Mouse (Mus musculus) left cerebral cortex, postnatal 4 days (tissue): ENCODE results near the gene Utrn. TPM values are rescaled to one million over a fixed set of nuclear protein-coding genes. Genes with fewer than 3 reads are reported as not detected.

Source experiments
- DNase-seq: peaks from one replicate; pipeline ENCODE4 v3.0.0-alpha.2; 2022
- intact Hi-C: fragments of 180-260 bp; cut with DNase I; formaldehyde crosslinking; loops from one replicate; pipeline ENCODE4 v1.15.1; 2025
- total RNA-seq, 2 experiments: library from RNA; stranded (reverse); gene quantifications; 2 replicates each; pipeline ENCODE4 v1.2.3; 2021

Gene Utrn
- total RNA-seq, 2 experiments from 2014 or later = 32.1 to 34.6 TPM

GRCm38 (mm10) chr10:12841497-12841896 lies 27.7 kb downstream of the Utrn start:
- DNase-seq = no peak
- intact Hi-C loops = no loop called here

DNA sequence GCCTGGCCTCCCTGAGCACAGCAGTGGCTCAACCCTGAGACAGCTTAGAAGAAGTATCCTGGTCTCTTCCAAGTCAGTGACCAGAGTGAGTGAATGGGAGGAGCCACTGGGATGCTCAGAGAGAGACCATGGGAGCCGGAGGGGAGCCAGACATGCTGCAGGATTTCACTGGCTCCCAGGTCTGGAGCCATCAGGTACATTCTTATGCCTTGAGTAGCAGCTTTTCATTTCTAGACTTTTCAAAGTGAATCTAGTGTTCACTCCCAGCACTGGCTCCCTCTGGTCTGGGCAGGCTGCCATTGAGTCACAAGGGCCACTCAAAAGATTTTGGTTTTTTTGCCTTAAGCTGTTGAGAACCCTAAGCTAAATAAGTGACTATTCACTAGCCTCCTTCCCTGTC lies 31.5 kb downstream of the Utrn start:
- intact Hi-C loops = no loop called here
- peak; percentile 38 for DNase-seq

- DNase-seq = no peak
- intact Hi-C loops = no loop called here
Measured at GRCm38 (mm10) chr10:12836048-12836816, 32.9 kb downstream of the Utrn start.

DNA sequence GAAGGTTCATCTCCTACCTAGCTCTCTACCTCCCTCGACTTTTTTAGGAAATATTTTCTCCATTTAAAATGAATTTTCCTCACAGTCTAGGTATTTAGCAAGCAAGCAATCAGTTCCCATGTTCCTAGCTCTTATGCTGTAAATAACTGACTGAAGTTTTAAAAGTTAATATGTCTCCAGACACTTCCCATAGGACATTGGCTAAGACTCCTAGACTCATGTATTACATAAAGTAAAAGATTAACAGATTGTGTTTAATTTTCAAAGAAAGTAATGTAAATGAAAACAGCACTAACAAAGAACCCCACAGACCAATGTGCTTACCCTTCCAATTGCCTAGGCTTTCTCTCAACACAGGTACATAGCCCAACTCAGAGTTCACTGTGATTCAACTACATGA lies 35.0 kb downstream of the Utrn start:
- intact Hi-C loops = no loop called here
- no peak for DNase-seq

GRCm38 (mm10) chr10:12832163-12832562 lies 37.0 kb downstream of the Utrn start:
- no peak for DNase-seq

DNA sequence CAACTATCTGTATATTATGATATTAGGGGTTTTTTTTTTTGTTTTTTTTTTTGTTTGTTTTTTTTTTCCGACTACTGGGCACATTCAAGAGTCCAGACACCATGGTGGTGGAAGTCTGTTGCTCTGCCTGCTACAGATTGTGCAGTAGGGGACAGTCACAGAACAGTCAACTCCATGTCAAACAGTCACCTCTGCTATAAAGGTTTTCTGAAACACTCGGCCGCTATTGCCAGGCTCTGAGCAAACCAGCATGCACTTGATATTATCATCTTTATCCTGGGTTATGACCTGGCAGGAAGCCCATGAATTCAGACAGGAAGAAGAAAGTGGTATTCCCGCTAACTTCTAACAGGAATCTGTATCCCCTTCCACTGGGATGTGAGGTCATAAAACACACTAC lies 41.4 kb downstream of the Utrn start:
- intact Hi-C loops = no loop called here
- DNase-seq = no peak

More at GRCm38 (mm10) chr10:12832163-12832562, 37.0 kb downstream of the Utrn start:
- intact Hi-C loops = no loop called here

DNA sequence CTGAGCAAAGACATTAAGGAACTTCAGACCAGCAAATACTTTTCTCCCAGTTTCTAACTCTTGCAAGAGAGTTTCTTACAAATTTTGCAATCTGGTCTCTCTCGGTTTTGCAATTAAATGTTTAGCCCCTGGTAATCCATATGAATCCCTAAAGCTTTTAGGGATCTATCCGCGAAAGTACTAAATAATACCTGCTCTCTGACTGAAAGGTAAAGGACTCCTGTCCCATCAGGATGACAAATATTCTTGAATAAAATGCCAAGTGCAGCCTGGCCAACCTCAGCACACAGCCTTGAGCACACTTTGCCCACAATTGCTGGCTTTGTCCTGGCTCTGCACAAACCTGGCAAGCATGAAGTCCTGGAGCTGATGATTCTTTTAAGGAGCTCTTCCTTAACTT lies 41.9 kb downstream of the Utrn start:
- intact Hi-C loops = no loop called here
- DNase-seq = no peak

- DNase-seq = peak; percentile 73
- intact Hi-C loops = no loop called here
Measured at GRCm38 (mm10) chr10:12826760-12827281, 42.3 kb downstream of the Utrn start.

GRCm38 (mm10) chr10:12824386-12824785 lies 44.8 kb downstream of the Utrn start:
- DNase-seq = no peak
- intact Hi-C loops = no loop called here

GRCm38 (mm10) chr10:12823437-12824219 lies 45.5 kb downstream of the Utrn start:
- intact Hi-C loops = no loop called here

DNA sequence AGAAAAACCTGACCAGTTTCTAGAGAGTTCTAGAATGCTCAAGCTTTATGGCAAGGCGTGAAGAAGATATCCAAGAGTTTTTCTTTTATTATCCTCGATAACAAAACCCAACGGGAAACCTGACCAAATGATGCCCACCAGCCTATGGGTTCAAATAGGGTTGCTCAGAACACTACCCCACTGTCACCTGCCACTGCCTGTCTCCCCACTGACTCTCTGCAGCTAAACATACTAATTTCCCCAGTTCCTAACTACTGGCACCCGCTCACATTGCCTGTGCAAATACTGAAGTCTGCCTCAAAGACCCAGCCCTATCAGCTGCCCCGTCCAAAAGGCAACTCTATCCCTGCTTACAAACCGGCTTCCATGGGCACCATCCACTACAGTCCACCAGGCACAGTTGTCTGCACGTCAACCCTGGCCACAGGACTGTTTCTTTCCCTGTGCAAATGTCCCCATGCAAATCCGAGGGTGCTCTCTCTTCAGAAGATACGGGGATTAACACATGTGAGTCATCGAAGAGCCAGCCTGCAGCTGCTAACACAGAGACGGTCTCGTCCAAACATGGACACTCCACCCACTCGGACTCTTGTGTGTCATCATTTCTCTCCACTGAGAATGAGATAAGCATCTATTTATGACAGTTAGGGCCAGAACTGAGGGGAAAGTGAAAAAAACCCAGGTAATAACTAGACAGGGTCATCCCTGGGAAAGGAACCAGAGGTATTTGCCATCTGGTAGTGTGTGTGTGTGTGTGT lies 48.0 kb downstream of the Utrn start:
- DNase-seq = no peak
- intact Hi-C loops = no loop called here

More at GRCm38 (mm10) chr10:12823437-12824219, 45.5 kb downstream of the Utrn start:
- no peak for DNase-seq

GRCm38 (mm10) chr10:12817409-12817808 lies 51.8 kb downstream of the Utrn start:
- intact Hi-C loops = no loop called here

DNA sequence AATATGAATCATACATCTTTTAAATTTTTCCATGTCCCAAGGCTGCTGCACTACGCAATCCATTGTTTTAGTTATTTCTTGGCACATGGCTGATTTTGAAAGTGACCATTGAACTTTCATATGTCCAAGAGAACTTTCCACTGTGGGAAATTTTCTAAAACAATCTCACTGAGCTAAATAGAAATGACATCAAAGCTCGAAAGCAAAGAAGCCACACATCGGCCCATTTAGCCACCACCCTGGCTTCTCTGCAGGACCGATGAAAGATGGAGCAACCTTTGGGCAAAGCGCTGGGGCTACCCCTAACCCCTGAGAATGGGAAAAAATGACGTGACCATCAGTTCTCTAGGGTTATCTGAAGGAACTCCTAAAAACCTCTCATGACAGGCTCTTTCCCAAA lies 52.6 kb downstream of the Utrn start:
- DNase-seq = no peak
- intact Hi-C loops = no loop called here

More at GRCm38 (mm10) chr10:12817409-12817808, 51.8 kb downstream of the Utrn start:
- peak; percentile 80 for DNase-seq

DNA sequence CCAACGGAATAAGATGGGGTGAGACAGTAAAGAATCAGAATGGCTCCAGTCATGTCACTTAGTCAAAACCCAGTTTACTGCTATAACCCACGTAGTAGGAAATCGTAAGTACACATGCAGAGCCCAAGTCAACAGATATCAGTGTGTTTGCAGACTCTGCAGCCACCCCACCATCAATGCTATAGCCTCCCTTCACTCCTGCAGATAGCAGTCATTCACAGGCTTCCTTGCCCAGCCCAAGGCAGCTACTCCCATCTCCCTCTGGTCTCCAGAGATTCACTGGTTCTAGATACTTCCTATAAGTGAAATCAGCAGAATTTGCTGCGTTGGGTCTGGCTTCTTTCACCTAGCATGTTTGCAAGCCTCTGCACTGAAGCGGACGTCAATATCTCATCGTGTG lies 54.8 kb downstream of the Utrn start:
- DNase-seq = no peak
- intact Hi-C loops = no loop called here

DNA sequence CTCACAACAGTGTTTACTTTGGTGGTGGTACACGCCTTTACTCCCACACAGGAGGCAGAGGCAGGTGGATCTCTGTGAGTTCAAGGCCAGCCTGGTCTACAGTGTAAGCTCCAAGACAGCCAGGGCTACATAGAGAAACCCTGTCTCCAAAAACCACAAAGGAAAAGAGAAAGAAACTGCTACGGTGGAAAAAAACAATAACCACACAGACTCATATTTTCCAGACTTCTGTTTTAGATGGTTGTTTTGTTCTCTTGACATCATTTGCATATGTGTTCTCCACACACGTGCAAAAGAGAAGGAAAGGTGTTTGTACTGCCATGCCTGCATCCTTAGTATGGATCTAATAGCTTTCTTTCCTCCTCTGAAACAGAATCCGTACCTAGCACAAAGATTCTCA lies 55.3 kb downstream of the Utrn start:
- no peak for DNase-seq
- intact Hi-C loops = no loop called here

DNA sequence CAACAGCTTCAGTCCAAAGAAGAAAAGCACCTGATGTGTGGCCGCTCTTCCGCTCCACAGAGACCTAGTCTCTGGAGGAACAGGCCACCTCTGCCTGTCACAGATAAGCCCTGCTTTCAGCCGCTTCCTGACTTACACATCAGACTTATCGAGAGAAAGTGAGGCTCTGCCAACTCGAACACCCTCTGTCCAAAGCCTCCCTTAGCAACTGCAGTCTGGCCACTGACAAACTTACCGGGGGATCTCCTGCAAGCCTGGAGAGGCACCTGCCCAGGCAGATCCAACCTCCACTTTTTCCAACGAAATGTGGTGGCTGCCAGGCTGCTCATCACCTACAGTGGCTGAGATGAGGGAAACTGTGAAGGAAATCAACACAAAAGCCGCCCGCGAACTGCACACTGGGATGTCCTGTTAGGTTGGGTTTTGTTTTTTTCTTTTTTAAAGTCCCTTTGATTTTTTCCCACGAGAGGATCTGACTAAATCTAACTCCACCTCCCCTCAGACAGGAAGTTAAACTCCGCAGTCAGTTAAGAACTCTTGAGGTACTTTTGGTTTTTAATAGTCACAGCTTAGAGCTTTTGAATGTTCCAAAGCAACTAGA lies 55.9 kb downstream of the Utrn start:
- intact Hi-C loops = no loop called here
- DNase-seq = no peak

DNA sequence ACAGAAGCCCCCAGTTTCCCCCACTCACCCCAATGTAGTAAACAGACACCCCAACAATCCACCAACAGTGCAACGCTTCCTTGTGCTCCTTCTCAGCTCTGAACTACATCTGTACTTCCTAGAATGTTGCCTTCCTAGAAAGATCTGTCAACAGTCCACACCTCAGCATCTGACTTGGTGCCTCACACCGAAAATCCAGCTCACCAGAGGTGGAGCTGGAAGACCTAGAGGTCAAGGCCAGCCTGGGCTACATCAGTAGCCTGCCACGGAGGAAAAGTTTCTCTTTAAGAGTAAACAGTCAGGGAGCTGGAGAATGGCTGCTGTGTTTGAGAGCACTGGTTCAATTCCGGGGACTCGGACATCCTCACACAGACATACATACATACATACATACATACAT lies 56.5 kb downstream of the Utrn start:
- intact Hi-C loops = no loop called here
- DNase-seq = no peak

DNA sequence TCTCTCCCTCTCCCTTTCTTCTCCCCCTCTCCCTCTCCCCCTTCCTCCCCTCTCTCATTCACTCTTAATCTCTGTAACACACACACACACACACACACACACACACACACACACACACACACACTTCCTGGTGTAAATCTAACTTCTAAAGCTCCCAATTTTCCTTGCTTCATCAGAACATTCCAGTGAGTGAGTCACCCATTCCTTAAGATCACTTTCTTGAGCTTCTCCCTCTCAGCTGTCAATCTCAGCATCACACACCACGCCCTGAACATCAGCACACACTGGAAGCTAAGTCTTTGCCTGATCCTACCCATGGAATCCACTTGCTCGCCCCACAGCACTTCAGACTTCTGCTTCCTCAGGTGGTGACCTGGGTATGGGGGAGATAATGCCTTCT lies 58.3 kb downstream of the Utrn start:
- intact Hi-C loops = no loop called here
- no peak for DNase-seq

DNA sequence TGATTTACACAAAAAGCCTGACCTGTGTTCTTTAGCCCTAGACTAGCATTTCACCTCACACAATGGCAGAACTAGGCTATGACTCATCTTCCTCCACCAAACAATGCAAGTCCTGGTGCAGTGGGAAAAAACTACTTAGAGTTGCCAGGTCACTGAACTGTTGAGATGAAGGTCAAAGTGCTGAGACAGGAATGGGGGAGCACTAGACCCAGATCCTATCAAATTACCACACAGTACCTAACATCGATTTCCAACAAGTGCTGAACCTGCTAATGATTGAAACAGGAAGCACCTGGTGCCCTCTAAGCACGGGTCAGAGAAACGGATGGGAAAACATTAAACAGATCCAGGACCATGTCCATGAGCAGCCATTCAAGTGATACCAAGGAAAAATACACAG lies 59.5 kb downstream of the Utrn start:
- DNase-seq = no peak
- intact Hi-C loops = no loop called here

DNA sequence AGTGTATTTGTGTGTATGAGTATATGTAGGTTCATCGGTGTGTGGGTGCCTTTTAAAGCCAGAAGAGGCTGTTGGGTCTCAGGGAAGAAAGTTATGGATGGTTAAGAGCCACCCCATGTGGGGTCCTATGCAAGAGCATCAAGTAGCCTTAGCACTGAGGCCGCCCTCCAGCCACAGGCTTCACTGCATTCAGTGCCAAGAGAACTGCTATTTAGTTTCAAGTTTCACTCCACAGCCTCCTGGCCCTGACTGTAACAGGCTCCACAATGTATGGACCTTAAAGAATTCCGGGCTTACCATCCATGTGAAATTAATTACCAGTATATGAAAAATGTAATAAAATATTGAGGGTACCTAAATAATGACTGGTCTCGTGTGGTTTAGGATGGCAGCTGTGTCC lies 60.7 kb downstream of the Utrn start:
- intact Hi-C loops = no loop called here
- DNase-seq = no peak

DNA sequence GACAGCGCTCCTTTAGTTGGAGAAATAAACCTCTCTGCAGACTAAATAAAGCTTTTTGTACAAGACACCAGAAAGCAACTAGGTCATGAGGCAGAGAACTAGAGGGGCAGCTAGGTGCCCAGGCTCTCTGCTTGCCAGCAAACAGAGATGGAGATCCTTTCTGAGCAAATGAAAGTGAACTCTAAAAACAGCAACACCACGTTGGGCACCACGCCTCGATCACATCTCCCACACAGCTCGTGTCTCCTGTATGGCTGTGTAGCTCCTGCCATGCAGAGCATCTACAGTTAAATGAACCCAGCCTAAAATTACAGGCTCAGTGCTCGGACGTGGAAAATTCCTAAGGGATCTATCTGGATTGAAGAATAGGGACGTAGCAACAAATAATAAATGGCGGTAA lies 61.5 kb downstream of the Utrn start:
- intact Hi-C loops = no loop called here
- DNase-seq = no peak
